Mouse (Mus musculus) macrophage (primary cell): ENCODE data around the gene Gsdmc3. TPM values are rescaled to one million over a fixed set of nuclear protein-coding genes. Genes with fewer than 3 reads are reported as not detected.
"Not testable (repeated sequence)": the region's sequence is repeated elsewhere in the genome, so short reads cannot be mapped to it uniquely, and the experiment has no call there.

Experiments
- H3K27ac ChIP-seq: fragments of 350-480 bp; formaldehyde crosslinking; 2 replicates; pipeline ENCODE4 v1.9.0; 2021
- H3K36me3 ChIP-seq: fragments of 350-480 bp; formaldehyde crosslinking; 2 replicates; pipeline ENCODE4 v1.9.0; 2021; ENCODE audit errors: inconsistent target
- H3K4me3 ChIP-seq: fragments of 350-480 bp; formaldehyde crosslinking; 2 replicates; pipeline ENCODE4 v1.9.0; 2021; ENCODE audit errors: inconsistent target
- H3K79me2 ChIP-seq: fragments of 350-480 bp; formaldehyde crosslinking; 2 replicates; pipeline ENCODE4 v1.9.0; 2021; ENCODE audit errors: inconsistent target
- WGBS: methylation state at CpG from one replicate; pipeline ENCODE4 v1.1.7; 2026; ENCODE audit warnings: inconsistent platforms; ENCODE audit not compliant: missing documents; 5-methylcytosine and 5-hydroxymethylcytosine counted together
- polyA plus RNA-seq: library from polyadenylated mRNA; stranded (reverse); fragments of 250-400 nt; gene quantifications from 3 replicates; pipeline ENCODE4 v1.2.4, GENCODE M21; 2018; ENCODE audit warnings: inconsistent platforms
- total RNA-seq, 78 experiments: library from RNA; depleted of rRNA; stranded (reverse); fragments of 250-400 nt; gene quantifications; 1 replicate in 9 of 78; 2 replicates in 24 of 78; 3 replicates in 43 of 78; 4 replicates in 2 of 78; pipeline ENCODE4 v1.2.4; 2018; ENCODE audit warnings: inconsistent platforms in 56 of 78

Gene Gsdmc3
- total RNA-seq (2018; cell fraction: chromatin; rRNA removed) = not detected
- not detected for total RNA-seq (2018; cell fraction: cytosol; rRNA removed)
- not detected for total RNA-seq (2018; cell fraction: nucleus; rRNA removed)
- polyA plus RNA-seq = not detected in 3 replicates

DNA sequence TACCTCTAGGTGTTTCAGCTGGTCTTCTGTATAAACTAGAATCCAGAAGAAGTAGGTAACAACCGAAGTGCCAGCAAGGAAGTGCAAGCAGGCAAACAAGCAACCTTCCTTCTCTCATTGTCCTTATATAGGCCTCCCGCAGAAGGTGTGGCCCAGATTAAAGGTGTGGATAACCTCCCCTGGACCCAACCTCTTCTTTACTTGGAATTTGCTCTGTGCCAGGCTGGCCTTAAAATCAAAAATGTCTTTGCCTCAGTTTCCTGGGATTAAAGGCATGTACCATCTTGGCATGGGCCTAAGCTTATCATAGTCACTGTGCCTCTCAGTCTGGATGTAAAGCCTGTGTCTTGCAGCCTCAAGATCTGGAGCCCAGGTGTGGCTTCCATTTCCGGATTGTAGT is at the start of gene Gsdmc3:
Gene Gsdmc3, minus strand, starts transcription at position 101 of the 400 bp plus-strand sequence.
- H3K79me2 ChIP-seq, H3K4me3 ChIP-seq, H3K27ac ChIP-seq, H3K36me3 ChIP-seq: not testable (repeated sequence)
- 100% methylated on average over 1 of the region's 3 CpGs for WGBS

DNA sequence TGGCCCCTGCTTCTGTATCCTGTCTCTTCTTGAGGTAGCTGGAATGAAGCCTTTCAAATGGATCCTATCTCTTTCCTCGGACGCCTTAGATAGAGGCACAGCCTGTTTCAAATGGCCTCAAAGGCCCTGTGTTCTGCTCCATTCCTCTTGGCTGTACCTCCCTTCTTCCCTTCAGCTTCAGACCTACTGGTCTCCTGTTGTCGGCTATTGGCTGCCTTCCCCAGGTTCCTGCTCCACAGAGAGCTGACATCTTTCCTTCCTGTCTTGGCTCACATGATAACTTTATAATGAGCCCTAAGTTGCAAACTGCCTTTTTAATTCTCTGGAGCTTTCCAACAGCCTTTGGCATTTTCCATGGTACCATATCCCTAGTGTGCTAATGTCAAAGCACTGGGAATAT is 47.8 kb upstream of the Gsdmc3 start:
- Histone ChIP-seq H3K79me2 (no peaks in the 10 kb centered on the region), H3K36me3 (peaks cover 29% of the 10 kb centered on the region), H3K27ac (no peak overlapping the region), H3K4me3 (no peak overlapping the region)
- WGBS = 75% methylated on average over 3 of the region's 3 CpGs

DNA sequence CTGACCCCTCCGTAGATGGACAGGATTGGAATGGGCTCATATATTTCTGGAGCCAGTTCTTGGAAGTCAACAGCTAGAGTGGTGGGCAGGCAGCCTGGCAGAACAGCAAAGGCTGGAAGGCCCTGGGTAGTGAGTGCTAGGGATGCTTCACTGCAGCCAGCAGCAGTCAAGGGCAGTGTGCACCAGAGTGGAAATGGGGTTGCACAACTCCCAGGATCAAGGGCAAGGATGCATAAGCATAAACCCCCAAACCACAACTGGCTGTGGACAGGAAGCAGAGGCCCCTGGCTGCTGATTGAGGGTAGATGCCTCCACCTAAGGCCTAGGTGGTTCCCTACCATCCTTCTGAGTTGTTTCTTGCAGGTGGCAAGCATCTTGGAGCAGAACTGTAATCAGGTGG is 46.1 kb upstream of the Gsdmc3 start:
- no peaks in the 10 kb centered on the region for H3K79me2 ChIP-seq
- peaks cover 13% of the 10 kb centered on the region; the same call in 1 of the 2 replicates for H3K36me3 ChIP-seq
- 69% methylated on average over 1 of the region's 1 CpGs for WGBS
- H3K4me3 ChIP-seq = no peak overlapping the region
- no peak overlapping the region for H3K27ac ChIP-seq

DNA sequence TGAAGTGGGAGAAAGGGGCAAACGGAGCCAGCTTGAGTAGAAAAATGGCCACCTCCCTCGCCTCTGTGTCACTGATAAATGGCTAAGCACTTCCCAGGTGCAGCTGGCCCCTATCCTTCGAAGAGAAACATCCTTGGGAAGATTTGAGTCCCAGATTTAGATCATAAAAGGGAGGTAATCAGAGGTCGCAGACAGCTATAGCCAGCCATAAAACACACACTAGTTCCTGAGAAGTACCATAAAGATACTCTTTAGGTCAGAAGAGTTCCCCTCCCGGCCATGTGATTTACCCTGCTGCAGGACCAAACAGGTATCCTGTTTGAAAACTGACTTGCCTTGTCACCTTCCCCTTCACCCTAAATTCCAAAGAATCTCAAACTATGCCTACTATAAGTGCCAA is 43.3 kb upstream of the Gsdmc3 start:
- not testable (repeated sequence) for H3K4me3 ChIP-seq, H3K27ac ChIP-seq, H3K79me2 ChIP-seq, H3K36me3 ChIP-seq
- WGBS = no CpG with 5 or more reads among the region's 5 CpGs

DNA sequence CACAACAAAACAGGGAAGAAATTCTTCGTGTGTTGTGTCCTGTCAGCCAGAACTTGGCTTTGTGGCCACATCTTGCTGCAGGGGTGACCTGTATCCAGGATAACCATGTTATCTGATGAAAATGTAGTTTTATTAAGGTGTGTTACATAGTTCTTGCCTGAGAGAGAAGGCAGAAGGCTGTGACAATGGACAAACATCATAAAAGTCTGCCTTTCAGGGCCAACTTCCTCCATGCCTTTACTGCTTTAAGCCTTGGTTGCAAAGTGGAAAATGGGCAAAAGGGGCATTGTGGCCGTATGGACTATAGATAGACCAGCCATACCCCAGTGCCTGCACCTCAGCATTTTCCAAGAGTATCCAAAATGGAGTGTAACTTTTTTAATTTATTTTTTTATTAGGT is 41.4 kb upstream of the Gsdmc3 start:
- not testable (repeated sequence) for H3K27ac ChIP-seq, H3K79me2 ChIP-seq
- 75% methylated on average over 1 of the region's 2 CpGs for WGBS

DNA sequence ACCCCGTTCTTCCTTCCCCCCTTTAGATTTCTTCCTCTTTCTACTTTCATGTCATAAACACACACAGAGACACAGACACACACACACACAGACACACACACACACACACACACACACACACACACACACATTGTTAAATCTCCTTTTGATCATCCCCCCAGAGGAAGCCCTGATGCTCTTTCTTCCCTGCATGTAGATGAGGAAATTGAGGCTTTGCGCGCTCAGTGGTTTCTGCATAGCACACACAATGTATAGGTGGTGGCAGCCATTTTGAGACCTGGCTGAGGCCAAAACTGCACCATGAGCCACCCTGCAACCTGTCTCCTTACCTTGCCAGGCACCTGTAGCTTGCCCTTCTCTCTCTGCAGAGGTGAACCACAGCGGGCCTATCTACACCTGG is 38.2 kb upstream of the Gsdmc3 start:
- no CpG with 5 or more reads among the region's 4 CpGs for WGBS

More for the DNA sequence above, 41.4 kb upstream of the Gsdmc3 start:
- not testable (repeated sequence) for H3K36me3 ChIP-seq, H3K4me3 ChIP-seq

DNA sequence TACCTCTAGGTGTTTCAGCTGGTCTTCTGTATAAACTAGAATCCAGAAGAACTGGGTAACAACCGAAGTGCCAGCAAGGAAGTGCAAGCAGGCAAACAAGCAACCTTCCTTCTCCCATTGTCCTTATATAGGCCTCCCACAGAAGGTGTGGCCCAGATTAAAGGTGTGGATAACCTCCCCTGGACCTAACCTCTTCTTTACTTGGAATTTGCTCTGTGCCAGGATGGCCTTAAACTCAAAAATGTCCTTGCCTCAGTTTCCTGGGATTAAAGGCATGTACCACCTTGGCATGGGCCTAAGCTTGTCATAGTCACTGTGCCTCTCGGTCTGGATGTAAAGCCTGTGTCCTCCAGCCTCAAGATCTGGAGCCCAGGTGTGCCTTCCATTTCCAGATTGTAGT is 33.8 kb upstream of the Gsdmc3 start, which contains the start of gene Gsdmc4:
Gene Gsdmc4, minus strand, starts transcription at position 101 of the 400 bp plus-strand sequence.
- 93% methylated on average over 2 of the region's 2 CpGs for WGBS
- not testable (repeated sequence) for H3K36me3 ChIP-seq, H3K27ac ChIP-seq, H3K79me2 ChIP-seq, H3K4me3 ChIP-seq

More for the DNA sequence above, 38.2 kb upstream of the Gsdmc3 start:
- not testable (repeated sequence) for H3K27ac ChIP-seq, H3K4me3 ChIP-seq, H3K79me2 ChIP-seq, H3K36me3 ChIP-seq

DNA sequence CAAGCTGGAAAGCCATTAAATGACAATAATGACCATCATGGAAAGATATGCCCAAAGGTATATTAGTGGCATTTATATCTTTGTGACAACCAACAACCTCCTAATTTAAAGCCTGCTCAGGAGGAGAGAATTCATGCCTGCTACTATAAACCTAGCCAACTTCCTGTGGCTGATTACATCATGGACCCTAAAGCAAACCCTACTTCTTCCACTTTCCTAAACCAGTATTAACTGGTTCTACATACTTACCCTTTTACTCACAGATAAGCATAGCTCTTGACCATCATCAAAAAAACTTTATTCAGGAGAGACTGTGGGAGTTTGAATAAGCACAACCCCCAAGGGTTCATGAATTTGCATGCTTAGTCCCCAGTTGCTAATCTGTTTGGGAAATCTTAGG is 31.5 kb upstream of the Gsdmc3 start:
- H3K79me2 ChIP-seq, H3K4me3 ChIP-seq, H3K36me3 ChIP-seq: not testable (repeated sequence)

DNA sequence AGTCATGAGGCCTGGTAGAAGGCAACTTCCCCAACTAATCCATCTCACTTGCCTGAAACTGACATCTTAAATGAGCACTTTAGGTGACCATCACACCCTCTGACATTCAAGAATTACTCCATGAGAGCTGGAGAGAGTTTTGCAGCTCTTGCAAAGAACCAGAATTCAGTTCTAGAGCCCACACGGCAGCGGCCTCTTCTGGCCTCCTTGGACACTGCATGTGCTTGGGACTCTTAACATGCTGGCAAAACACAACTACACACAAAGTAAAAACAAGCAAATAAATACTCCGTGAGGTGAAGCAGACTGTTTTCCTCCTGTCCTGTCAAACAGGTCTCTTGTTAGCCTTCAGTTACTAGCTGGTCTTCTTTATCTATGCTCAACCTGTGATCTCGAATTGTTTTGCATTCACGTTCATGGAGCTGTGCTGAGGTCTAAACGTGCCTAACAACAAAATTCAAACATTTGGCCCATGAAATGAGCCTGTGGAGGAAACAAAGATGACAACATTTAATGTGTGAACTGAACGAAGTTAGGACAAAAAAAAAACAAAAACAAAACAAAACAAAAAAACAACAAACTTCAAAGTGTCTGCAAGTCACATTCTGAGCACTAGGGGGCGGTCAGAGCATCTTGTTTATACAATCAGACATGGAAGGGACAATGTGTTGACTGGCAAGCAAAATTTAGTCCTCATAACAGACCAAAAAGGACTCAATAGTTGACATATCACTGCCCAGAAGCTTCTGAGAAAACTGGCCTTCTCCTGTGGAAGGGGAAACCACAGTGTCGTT is 17.4 kb upstream of the Gsdmc3 start:
- not testable (repeated sequence) for H3K79me2 ChIP-seq, H3K27ac ChIP-seq, H3K36me3 ChIP-seq
- WGBS = 10% methylated on average over 9 of the region's 9 CpGs
- peak overlapping the region; percentile 25; the same call in 1 of the 2 replicates for H3K4me3 ChIP-seq

More for the DNA sequence above, 31.5 kb upstream of the Gsdmc3 start:
- not testable (repeated sequence) for H3K27ac ChIP-seq

DNA sequence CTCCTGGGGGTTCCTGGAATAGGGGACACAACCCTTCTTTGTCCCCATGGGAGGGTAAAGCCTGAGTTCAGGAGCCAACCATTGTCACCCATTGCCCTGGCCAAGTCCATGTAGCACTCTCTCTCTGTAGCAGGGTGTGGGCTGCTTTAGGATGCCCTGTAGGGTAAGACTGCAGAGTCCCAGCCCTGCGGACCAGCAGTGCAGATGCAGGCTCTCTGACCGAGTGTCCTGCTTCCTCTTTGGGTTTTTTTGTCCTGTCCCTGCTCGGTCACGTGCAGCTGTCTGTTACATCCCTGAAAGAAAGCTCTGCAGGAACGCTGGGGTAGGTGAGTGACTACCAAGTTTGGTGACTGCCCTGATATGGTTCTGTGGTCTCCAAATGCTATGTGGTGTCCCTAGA is 10.1 kb upstream of the Gsdmc3 start:
- not testable (repeated sequence) for H3K36me3 ChIP-seq, H3K79me2 ChIP-seq, H3K4me3 ChIP-seq, H3K27ac ChIP-seq
- WGBS = 52% methylated on average over 3 of the region's 5 CpGs

DNA sequence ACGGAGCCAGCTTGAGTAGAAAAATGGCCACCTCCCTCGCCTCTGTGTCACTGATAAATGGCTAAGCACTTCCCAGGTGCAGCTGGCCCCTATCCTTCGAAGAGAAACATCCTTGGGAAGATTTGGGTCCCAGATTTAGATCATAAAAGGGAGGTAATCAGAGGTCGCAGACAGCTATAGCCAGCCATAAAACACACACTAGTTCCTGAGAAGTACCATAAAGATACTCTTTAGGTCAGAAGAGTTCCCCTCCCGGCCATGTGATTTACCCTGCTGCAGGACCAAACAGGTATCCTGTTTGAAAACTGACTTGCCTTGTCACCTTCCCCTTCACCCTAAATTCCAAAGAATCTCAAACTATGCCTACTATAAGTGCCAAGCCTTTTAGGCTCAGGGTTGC is 9.6 kb upstream of the Gsdmc3 start:
- not testable (repeated sequence) for H3K36me3 ChIP-seq, H3K27ac ChIP-seq, H3K79me2 ChIP-seq, H3K4me3 ChIP-seq
- no CpG with 5 or more reads among the region's 5 CpGs for WGBS

DNA sequence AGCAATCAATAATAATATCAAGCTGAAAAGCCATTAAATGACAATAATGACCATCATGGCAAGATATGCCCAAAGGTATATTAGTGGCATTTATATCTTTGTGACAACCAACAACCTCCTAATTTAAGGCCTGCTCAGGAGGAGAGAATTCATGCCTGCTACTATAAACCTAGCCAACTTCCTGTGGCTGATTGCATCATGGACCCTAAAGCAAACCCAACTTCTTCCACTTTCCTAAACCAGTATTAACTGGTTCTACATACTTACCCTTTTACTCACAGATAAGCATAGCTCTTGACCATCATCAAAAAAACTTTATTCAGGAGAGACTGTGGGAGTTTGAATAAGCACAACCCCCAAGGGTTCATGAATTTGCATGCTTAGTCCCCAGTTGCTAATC is 2.2 kb downstream of the Gsdmc3 start:
- not testable (repeated sequence) for H3K36me3 ChIP-seq, H3K4me3 ChIP-seq, H3K79me2 ChIP-seq, H3K27ac ChIP-seq

DNA sequence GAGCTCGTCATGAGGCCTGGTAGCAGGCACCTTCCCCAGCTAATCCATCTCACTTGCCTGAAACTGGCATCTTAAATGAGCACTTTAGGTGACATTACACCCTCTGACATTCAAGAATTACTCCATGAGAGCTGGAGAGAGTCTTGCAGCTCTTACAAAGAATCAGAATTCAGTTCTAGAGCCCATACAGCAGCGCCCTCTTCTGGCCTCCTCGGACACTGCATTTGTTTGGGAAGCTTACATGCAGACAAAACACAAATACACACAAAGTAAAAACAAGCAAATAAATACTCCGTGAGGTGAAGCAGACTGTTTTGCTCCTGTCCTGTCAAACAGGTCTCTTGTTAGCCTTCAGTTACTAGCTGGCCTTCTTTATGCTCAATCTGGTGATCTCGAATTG is 16.4 kb downstream of the Gsdmc3 start:
- 57% methylated on average over 3 of the region's 5 CpGs for WGBS
- H3K36me3 ChIP-seq, H3K27ac ChIP-seq, H3K79me2 ChIP-seq, H3K4me3 ChIP-seq: not testable (repeated sequence)
